Mouse (Mus musculus): Measurements from ENCODE around the gene Ptpra. TPM values are rescaled to one million over a fixed set of nuclear protein-coding genes. Genes with fewer than 3 reads are reported as not detected.
A peak's percentile ranks its signal among the peaks of the same experiment; 100 is the strongest.

The Ptpra gene
- total RNA-seq (2021): 10 to 100 TPM; 44.0 to 46.0 TPM
- 27.8 and 37.0 TPM in 2 replicates for polyA plus RNA-seq (2012; rRNA removed)
- long read RNA-seq, full-length matches to known transcripts: 41 of 60 reads
- long read RNA-seq, partial matches to known transcripts: 6 of 60 reads
- long read RNA-seq, other reads (novel, unspliced or antisense): 13 of 60 reads

DNA sequence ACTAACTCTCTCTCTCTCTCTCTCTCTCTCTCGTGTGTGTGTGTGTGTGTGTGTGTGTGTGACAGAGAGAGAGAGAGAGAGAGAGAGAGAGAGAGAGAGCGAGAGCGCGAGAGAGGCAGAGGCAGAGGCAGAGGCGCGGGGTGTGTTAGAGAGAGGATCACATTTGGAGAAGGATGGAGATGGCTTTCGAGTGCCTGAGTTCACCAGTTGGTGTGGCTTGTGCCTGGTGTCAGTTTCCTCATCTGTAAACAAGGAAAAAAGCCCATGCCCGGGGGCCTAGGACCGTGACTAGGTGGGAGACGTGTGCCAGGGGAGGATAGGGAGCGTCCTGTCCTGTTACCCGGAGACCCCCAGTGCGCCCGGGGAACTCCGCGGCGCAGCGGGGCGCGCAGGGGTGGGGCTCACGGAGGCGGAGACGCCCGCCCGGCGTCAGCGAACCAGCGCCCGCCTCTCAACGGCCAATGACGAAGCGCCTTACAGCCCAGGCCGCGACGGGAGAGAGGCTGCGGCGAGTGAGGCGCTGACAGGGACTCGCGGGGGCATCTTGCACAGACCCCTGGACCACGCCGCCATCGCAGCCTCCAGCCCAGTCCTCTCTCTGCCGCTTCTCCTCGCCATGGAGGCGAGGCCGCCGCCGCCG lies at the start of gene Ptpra:
Gene Ptpra (plus strand): TSS at position 485 of the 640 bp plus-strand sequence.
- Histone ChIP-seq H3K9ac (ENCODE audit: low read depth, low read length) (peak within 1 kb of the TSS; percentile 91), H3K27ac (peak within 1 kb of the TSS; percentile 83), H3K4me3 (peak within 1 kb of the TSS; percentile 92), H3K27me3 (ENCODE audit: control insufficient read depth, insufficient read depth, low read length) (no peaks in the 10 kb centered on the region), H3K4me1 (ENCODE audit: control insufficient read depth, insufficient read depth, low read length) (peaks cover 7% of the 10 kb centered on the region), H3K36me3 (ENCODE audit: control insufficient read depth, insufficient read depth, low read length) (peaks cover 5% of the 10 kb centered on the region), H3K79me2 (replicated peaks; ENCODE audit: control insufficient read depth, insufficient read depth, low read length) (no peaks in the 10 kb centered on the region; the same call in none of the 2 replicates)
- intact Hi-C loops (cut with DNase I): loop anchor here (2.0 to 5.0 kb wide), 4 partner anchors 25 to 112 kb away; partner anchors contain the start of genes Mrps26, Pced1a and Vps16
- TF ChIP-seq EP300 (IDR thresholded peaks at IDR 0.05; ENCODE audit: insufficient read depth, low read depth, low read length) (no peak), CTCF (IDR thresholded peaks at IDR 0.05) (no peak), POLR2A (IDR thresholded peaks at IDR 0.05; ENCODE audit: insufficient read depth, low read depth, low read length) (peak; percentile 91)
- peak; percentile 95 to 98 for DNase-seq
- WGBS: under 1% methylated on average over 49 of the region's 50 CpGs

DNA sequence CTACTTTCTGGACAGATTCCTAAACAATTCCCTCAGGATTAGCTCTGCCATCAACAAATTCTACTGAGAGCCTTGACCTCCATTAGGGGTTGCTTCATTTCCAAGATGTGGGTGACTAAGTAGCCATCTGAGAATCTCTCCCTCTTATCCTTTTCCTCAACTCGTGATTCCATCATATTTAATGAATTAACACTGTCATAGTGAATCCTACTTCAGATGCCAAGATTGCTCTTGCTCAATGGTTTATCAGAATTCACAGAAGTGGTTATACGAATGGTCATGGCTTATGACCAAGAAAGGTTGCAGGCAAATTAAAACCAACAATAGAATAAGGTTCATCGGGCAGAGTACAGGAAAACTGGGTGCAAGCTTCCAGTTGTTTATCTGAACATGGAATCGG lies 48.2 kb upstream of the Ptpra start:
- H3K79me2 ChIP-seq (replicated peaks; ENCODE audit: control insufficient read depth, insufficient read depth, low read length): no peaks in the 10 kb centered on the region
- intact Hi-C loops (cut with DNase I): no loop called here
- H3K4me3 ChIP-seq: no peak overlapping the region
- H3K36me3 ChIP-seq (ENCODE audit: control insufficient read depth, insufficient read depth, low read length): no peaks in the 10 kb centered on the region
- TF ChIP-seq EP300 (IDR thresholded peaks at IDR 0.05; ENCODE audit: insufficient read depth, low read depth, low read length) (no peak), POLR2A (IDR thresholded peaks at IDR 0.05; ENCODE audit: insufficient read depth, low read depth, low read length) (no peak), CTCF (IDR thresholded peaks at IDR 0.05) (no peak)
- no peak for DNase-seq
- no peak overlapping the region for H3K9ac ChIP-seq (ENCODE audit: low read depth, low read length)
- H3K4me1 ChIP-seq (ENCODE audit: control insufficient read depth, insufficient read depth, low read length): no peaks in the 10 kb centered on the region
- H3K27ac ChIP-seq: no peak overlapping the region
- WGBS: 68% methylated on average over 4 of the region's 4 CpGs
- H3K27me3 ChIP-seq (ENCODE audit: control insufficient read depth, insufficient read depth, low read length): no peaks in the 10 kb centered on the region

DNA sequence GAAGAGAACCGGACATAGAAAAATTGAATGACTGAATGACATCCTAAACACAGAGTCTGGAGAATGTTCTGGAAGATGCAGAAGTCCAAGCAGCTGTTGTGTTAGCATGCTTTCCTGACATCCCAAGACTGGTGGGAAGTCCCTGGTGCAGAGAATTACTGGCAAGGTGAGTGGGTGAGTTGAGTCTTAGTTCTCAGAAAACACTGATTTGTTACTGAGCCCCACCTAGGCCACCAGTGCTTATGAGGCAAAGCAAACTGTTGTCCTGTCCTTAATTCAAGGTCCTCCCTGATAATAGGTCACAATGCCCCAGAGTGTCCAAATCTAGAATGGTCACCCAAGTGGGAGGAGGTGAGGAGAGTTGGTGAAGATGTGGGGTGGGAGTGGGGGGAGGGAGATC lies 45.1 kb upstream of the Ptpra start, which contains the start of the genes Gm28372 and 1700020A23Rik:
Gene Gm28372 (plus strand): TSS at position 301 of the 400 bp plus-strand sequence.
Gene 1700020A23Rik (plus strand): TSS at position 321 of the 400 bp plus-strand sequence.
- H3K27me3 ChIP-seq (ENCODE audit: control insufficient read depth, insufficient read depth, low read length): no peaks in the 10 kb centered on the region
- intact Hi-C loops (cut with DNase I): no loop called here
- WGBS: 91% methylated on average over 1 of the region's 1 CpGs
- TF ChIP-seq POLR2A (IDR thresholded peaks at IDR 0.05; ENCODE audit: insufficient read depth, low read depth, low read length) (no peak), EP300 (IDR thresholded peaks at IDR 0.05; ENCODE audit: insufficient read depth, low read depth, low read length) (no peak), CTCF (IDR thresholded peaks at IDR 0.05) (no peak)
- H3K9ac ChIP-seq (ENCODE audit: low read depth, low read length): no peak within 1 kb of the TSS
- no peak for DNase-seq
- no peak within 1 kb of the TSS for H3K4me3 ChIP-seq
- H3K79me2 ChIP-seq (replicated peaks; ENCODE audit: control insufficient read depth, insufficient read depth, low read length): no peaks in the 10 kb centered on the region
- no peaks in the 10 kb centered on the region for H3K36me3 ChIP-seq (ENCODE audit: control insufficient read depth, insufficient read depth, low read length)
- no peak within 1 kb of the TSS for H3K27ac ChIP-seq
- no peaks in the 10 kb centered on the region for H3K4me1 ChIP-seq (ENCODE audit: control insufficient read depth, insufficient read depth, low read length)

DNA sequence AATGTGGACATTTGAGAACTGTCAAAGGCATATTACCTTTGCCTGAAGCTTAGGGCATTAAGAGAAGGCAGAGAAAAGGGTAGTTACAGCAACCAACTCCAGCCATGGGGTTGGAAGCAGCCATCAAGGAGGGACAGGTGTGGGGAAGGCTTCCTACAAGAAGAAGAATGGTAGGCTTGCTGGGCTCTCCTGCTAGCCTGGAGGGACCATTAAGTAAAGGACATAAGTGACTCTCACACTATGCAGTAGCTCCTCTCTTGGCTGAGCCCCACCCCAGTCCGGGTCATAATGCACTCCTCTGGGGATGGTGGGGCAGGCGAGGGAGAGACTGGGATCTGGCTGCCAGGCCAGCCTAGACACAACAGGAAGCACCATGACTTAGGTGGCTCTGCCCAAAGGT lies 43.9 kb upstream of the Ptpra start, which contains the start of gene Tmem239:
Gene Tmem239 (plus strand): TSS at position 301 of the 400 bp plus-strand sequence.
- Histone ChIP-seq H3K4me3 (no peak within 1 kb of the TSS), H3K4me1 (ENCODE audit: control insufficient read depth, insufficient read depth, low read length) (no peaks in the 10 kb centered on the region), H3K27ac (no peak within 1 kb of the TSS), H3K27me3 (ENCODE audit: control insufficient read depth, insufficient read depth, low read length) (no peaks in the 10 kb centered on the region), H3K79me2 (replicated peaks; ENCODE audit: control insufficient read depth, insufficient read depth, low read length) (no peaks in the 10 kb centered on the region), H3K36me3 (ENCODE audit: control insufficient read depth, insufficient read depth, low read length) (no peaks in the 10 kb centered on the region), H3K9ac (ENCODE audit: low read depth, low read length) (no peak within 1 kb of the TSS)
- TF ChIP-seq EP300 (IDR thresholded peaks at IDR 0.05; ENCODE audit: insufficient read depth, low read depth, low read length) (no peak), CTCF (IDR thresholded peaks at IDR 0.05) (no peak), POLR2A (IDR thresholded peaks at IDR 0.05; ENCODE audit: insufficient read depth, low read depth, low read length) (no peak)
- no peak for DNase-seq
- WGBS: 83% methylated on average over 2 of the region's 2 CpGs
- intact Hi-C loops (cut with DNase I): no loop called here

DNA sequence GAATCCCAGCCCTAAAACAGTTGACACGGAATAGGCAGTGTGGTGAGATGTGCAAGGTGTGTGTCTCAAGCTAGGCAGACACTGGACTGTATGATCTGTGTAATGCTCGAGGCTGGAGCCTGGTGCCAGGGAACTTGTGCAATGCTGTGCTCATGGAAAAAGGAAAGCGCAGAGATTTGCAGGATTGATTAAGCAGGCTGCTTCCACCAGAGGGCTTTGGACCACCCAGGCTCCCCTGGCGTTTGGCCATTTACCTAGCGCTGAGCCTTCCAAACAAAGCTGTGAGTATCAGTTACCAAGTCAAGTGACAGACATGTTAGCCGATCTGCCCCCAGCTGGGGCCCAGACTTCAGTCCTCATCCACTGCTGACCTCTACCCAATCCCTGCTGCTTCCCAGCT lies 41.9 kb upstream of the Ptpra start:
- no peak overlapping the region for H3K9ac ChIP-seq (ENCODE audit: low read depth, low read length)
- TF ChIP-seq CTCF (IDR thresholded peaks at IDR 0.05) (no peak), POLR2A (IDR thresholded peaks at IDR 0.05; ENCODE audit: insufficient read depth, low read depth, low read length) (no peak), EP300 (IDR thresholded peaks at IDR 0.05; ENCODE audit: insufficient read depth, low read depth, low read length) (no peak)
- H3K79me2 ChIP-seq (replicated peaks; ENCODE audit: control insufficient read depth, insufficient read depth, low read length): no peaks in the 10 kb centered on the region
- whole genome bisulfite sequencing: 30% methylated on average over 6 of the region's 6 CpGs
- no peak overlapping the region for H3K27ac ChIP-seq
- no peaks in the 10 kb centered on the region for H3K36me3 ChIP-seq (ENCODE audit: control insufficient read depth, insufficient read depth, low read length)
- H3K4me1 ChIP-seq (ENCODE audit: control insufficient read depth, insufficient read depth, low read length): no peaks in the 10 kb centered on the region
- H3K4me3 ChIP-seq: no peak overlapping the region
- intact Hi-C loops (cut with DNase I): loop anchor here (1.0 kb wide), 1 partner anchor 116 kb away; no protein-coding TSS in a partner anchor
- no peaks in the 10 kb centered on the region for H3K27me3 ChIP-seq (ENCODE audit: control insufficient read depth, insufficient read depth, low read length)
- DNase-seq: no peak
